Mouse (Mus musculus): ENCODE measurements at regions not wholly inside any gene's neighbourhood (a gene's known extent, or its start where the extent isn't known, plus 50 kb on each side); places are given as distances from the start of the nearest gene placed in this dataset.

DNA sequence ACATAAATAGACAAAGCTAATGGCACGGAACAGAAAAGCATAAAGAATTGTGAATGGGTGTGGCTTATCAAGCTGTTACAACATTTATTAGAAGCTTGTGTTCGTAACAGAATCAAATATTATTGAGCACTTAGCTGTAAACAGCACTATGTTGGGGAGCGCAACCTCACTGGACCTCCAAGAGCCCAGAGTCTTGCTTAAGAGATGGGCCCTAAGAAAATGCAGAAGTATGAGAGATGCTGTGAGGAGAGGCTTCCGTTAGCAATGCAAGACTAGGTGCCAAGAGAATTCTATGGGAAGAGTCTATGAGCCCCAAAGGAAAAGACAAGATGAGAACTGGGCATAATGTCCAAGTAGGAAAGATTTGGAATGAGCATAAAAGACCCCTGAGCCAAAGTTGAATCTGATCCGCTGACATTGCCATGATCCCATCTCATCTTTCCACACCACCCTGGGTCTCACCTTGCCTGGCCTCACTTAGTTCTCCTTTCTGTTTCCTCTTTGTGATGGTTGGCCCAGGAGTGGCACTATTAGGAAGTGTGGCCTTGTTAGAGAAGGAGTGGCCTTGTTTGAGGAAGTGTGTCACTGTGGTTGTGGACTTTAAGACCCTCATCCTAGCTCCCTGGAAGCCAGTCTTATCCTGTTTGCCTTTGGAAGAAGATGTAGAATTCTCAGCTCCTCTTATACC lies 169.3 kb upstream of the Tyw5 start:
- no peak for TF ChIP-seq CTCF (conservative IDR thresholded peaks at IDR 0.05; ENCODE audit: low read length)
- no peak for TF ChIP-seq NANOG (IDR thresholded peaks at IDR 0.05; ENCODE audit: borderline replicate concordance, low read length)
- TF ChIP-seq POU5F1 (IDR thresholded peaks at IDR 0.05; ENCODE audit: borderline replicate concordance, low read length) = no peak
- H3K27me3 ChIP-seq (ENCODE audit: insufficient read depth, low read length) = no peaks in the 10 kb centered on the region
- no peaks in the 10 kb centered on the region for H3K9me3 ChIP-seq (ENCODE audit: low read length)
- H3K4me3 ChIP-seq (replicated peaks; ENCODE audit: low read length) = no peak overlapping the region
- no peaks in the 10 kb centered on the region for H3K4me1 ChIP-seq (replicated peaks; ENCODE audit: low read depth, low read length)
- no peaks in the 10 kb centered on the region for H3K36me3 ChIP-seq (ENCODE audit: insufficient read depth, low read length)

DNA sequence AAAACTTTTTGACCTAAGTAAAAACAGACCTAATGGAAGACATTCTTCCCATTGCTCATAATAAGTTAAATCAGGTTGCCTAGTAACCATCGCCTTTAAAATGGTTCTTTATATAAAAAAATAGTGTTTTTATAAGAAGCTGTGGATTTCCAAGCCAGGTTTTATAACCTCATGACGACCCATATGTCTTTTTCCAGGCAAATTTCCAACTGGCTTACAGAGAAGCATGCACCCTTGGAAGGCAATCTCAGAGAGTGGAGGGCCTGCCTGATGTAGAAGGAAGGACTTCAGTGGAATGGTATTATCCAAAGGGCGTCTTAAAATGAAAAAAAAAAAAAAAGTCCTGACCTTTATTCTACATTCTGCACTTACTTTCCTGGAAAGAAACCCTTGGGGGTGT lies 172.2 kb upstream of the Tyw5 start:
- TF ChIP-seq CTCF (conservative IDR thresholded peaks at IDR 0.05; ENCODE audit: low read length) (no peak), POU5F1 (IDR thresholded peaks at IDR 0.05; ENCODE audit: borderline replicate concordance, low read length) (no peak), NANOG (IDR thresholded peaks at IDR 0.05; ENCODE audit: borderline replicate concordance, low read length) (no peak)
- no peaks in the 10 kb centered on the region for H3K36me3 ChIP-seq (ENCODE audit: insufficient read depth, low read length)
- peaks cover 25% of the 10 kb centered on the region for H3K9me3 ChIP-seq (ENCODE audit: low read length)
- H3K4me1 ChIP-seq (replicated peaks; ENCODE audit: low read depth, low read length) = no peaks in the 10 kb centered on the region
- no peak overlapping the region for H3K4me3 ChIP-seq (replicated peaks; ENCODE audit: low read length)
- no peaks in the 10 kb centered on the region for H3K27me3 ChIP-seq (ENCODE audit: insufficient read depth, low read length)

- Histone ChIP-seq H3K9me3 (ENCODE audit: low read length) (peaks cover 29% of the 10 kb centered on the region), H3K36me3 (ENCODE audit: insufficient read depth, low read length) (no peaks in the 10 kb centered on the region), H3K27me3 (ENCODE audit: insufficient read depth, low read length) (no peaks in the 10 kb centered on the region), H3K4me3 (replicated peaks; ENCODE audit: low read length) (no peak overlapping the region), H3K4me1 (replicated peaks; ENCODE audit: low read depth, low read length) (no peaks in the 10 kb centered on the region)
- TF ChIP-seq CTCF (conservative IDR thresholded peaks at IDR 0.05; ENCODE audit: low read length) (no peak), POU5F1 (IDR thresholded peaks at IDR 0.05; ENCODE audit: borderline replicate concordance, low read length) (no peak), NANOG (IDR thresholded peaks at IDR 0.05; ENCODE audit: borderline replicate concordance, low read length) (no peak)
Measured at GRCm38 (mm10) chr1:57593707-57594589, 180.0 kb upstream of the Spats2l start.

DNA sequence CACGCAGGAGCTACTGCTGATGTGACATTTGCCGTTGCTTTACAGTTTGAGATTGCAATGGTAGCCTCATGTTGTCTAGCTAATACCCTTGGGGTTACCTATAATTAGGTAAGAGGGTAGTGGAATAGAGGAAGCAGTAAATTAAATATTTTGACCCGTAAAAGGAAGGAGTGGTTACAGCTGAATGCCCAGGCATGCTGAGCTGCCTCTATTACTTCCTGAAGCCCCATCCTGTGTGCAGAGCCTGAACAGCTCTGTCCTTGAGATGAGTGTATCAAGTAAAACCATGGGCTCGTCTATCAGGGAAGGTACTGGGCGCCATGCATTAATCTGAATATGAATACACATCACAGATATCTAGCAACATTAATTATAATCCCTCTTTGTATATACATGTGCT lies 179.1 kb upstream of the Spats2l start:
- Histone ChIP-seq H3K27me3 (ENCODE audit: insufficient read depth, low read length) (no peaks in the 10 kb centered on the region), H3K36me3 (ENCODE audit: insufficient read depth, low read length) (no peaks in the 10 kb centered on the region), H3K9me3 (ENCODE audit: low read length) (peaks cover 21% of the 10 kb centered on the region), H3K4me1 (replicated peaks; ENCODE audit: low read depth, low read length) (no peaks in the 10 kb centered on the region), H3K4me3 (replicated peaks; ENCODE audit: low read length) (no peak overlapping the region)
- TF ChIP-seq CTCF (conservative IDR thresholded peaks at IDR 0.05; ENCODE audit: low read length) = no peak
- no peak for TF ChIP-seq NANOG (IDR thresholded peaks at IDR 0.05; ENCODE audit: borderline replicate concordance, low read length)
- TF ChIP-seq POU5F1 (IDR thresholded peaks at IDR 0.05; ENCODE audit: borderline replicate concordance, low read length) = no peak

DNA sequence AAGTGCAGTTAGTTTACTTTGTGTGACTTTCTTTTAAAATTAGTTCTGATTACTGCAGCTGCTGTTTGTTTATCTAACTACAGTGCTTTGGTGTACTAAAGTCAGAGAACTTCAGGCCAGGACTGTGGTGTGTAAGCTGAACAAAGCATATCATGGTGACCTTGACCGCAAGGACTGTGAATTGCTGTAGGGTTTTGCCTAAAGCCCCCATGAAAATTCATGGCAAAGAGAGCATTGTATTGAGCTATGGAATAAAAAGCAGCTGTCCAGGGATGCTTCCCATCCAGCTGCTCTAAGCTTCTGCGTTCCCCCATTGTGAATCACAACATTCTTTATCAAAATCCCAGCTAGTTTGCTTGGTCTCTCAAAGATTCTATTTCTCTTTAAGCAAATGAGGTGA lies 173.0 kb upstream of the Spats2l start:
- Histone ChIP-seq H3K36me3 (ENCODE audit: insufficient read depth, low read length) (no peaks in the 10 kb centered on the region), H3K4me3 (replicated peaks; ENCODE audit: low read length) (no peak overlapping the region), H3K9me3 (ENCODE audit: low read length) (no peaks in the 10 kb centered on the region), H3K4me1 (replicated peaks; ENCODE audit: low read depth, low read length) (no peaks in the 10 kb centered on the region), H3K27me3 (ENCODE audit: insufficient read depth, low read length) (no peaks in the 10 kb centered on the region)
- TF ChIP-seq CTCF (conservative IDR thresholded peaks at IDR 0.05; ENCODE audit: low read length) (no peak), NANOG (IDR thresholded peaks at IDR 0.05; ENCODE audit: borderline replicate concordance, low read length) (no peak), POU5F1 (IDR thresholded peaks at IDR 0.05; ENCODE audit: borderline replicate concordance, low read length) (no peak)

DNA sequence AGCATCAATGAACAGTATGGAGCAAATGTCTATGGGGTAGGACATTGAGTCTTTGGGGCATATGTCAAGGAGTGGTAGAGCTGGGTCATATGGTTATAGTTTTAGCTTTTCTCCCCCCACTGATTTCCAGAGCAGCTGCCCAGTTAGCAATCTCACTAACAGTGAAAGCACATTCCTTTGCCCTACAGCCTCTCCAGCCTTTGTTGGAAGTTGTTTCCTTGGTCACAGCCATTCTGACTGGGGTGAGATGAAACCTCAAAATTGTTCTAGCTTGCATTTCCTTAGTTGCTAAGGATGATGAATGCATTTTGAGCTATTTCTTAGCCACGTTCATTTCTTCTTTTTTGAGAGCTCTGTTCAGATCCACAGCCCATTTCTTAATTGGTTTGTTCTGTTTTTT lies 168.4 kb upstream of the Spats2l start:
- Histone ChIP-seq H3K4me1 (replicated peaks; ENCODE audit: low read depth, low read length) (peaks cover 38% of the 10 kb centered on the region), H3K4me3 (replicated peaks; ENCODE audit: low read length) (no peak overlapping the region), H3K36me3 (ENCODE audit: insufficient read depth, low read length) (no peaks in the 10 kb centered on the region), H3K27me3 (ENCODE audit: insufficient read depth, low read length) (no peaks in the 10 kb centered on the region), H3K9me3 (ENCODE audit: low read length) (peaks cover 3% of the 10 kb centered on the region; the same call in 1 of the 2 replicates)
- TF ChIP-seq NANOG (IDR thresholded peaks at IDR 0.05; ENCODE audit: borderline replicate concordance, low read length) (no peak), POU5F1 (IDR thresholded peaks at IDR 0.05; ENCODE audit: borderline replicate concordance, low read length) (no peak), CTCF (conservative IDR thresholded peaks at IDR 0.05; ENCODE audit: low read length) (no peak)

GRCm38 (mm10) chr1:57606060-57606683 lies 167.8 kb upstream of the Spats2l start:
- no peak overlapping the region for H3K4me3 ChIP-seq (replicated peaks; ENCODE audit: low read length)
- no peaks in the 10 kb centered on the region for H3K36me3 ChIP-seq (ENCODE audit: insufficient read depth, low read length)
- TF ChIP-seq CTCF (conservative IDR thresholded peaks at IDR 0.05; ENCODE audit: low read length) (no peak), POU5F1 (IDR thresholded peaks at IDR 0.05; ENCODE audit: borderline replicate concordance, low read length) (no peak), NANOG (IDR thresholded peaks at IDR 0.05; ENCODE audit: borderline replicate concordance, low read length) (no peak)
- peaks cover 3% of the 10 kb centered on the region; the same call in 1 of the 2 replicates for H3K9me3 ChIP-seq (ENCODE audit: low read length)
- H3K27me3 ChIP-seq (ENCODE audit: insufficient read depth, low read length) = no peaks in the 10 kb centered on the region
- H3K4me1 ChIP-seq (replicated peaks; ENCODE audit: low read depth, low read length) = peaks cover 43% of the 10 kb centered on the region

GRCm38 (mm10) chr1:57607026-57607425 lies 166.9 kb upstream of the Spats2l start:
- Histone ChIP-seq H3K4me1 (replicated peaks; ENCODE audit: low read depth, low read length) (peaks cover 52% of the 10 kb centered on the region), H3K9me3 (ENCODE audit: low read length) (peaks cover 3% of the 10 kb centered on the region; the same call in 1 of the 2 replicates)

More at GRCm38 (mm10) chr1:57607026-57607425, 166.9 kb upstream of the Spats2l start:
- Histone ChIP-seq H3K36me3 (ENCODE audit: insufficient read depth, low read length) (no peaks in the 10 kb centered on the region), H3K27me3 (ENCODE audit: insufficient read depth, low read length) (no peaks in the 10 kb centered on the region), H3K4me3 (replicated peaks; ENCODE audit: low read length) (no peak overlapping the region)
- no peak for TF ChIP-seq CTCF (conservative IDR thresholded peaks at IDR 0.05; ENCODE audit: low read length)
- no peak for TF ChIP-seq POU5F1 (IDR thresholded peaks at IDR 0.05; ENCODE audit: borderline replicate concordance, low read length)
- no peak for TF ChIP-seq NANOG (IDR thresholded peaks at IDR 0.05; ENCODE audit: borderline replicate concordance, low read length)
